ENCODE assay signal across 24 mouse cellular contexts in genomic region chr4:45515894-45516293, GRCm38 (mm10). TPM values are rescaled to one million over a fixed set of nuclear protein-coding genes. Genes with fewer than 3 reads are reported as not detected.
DNase-seq lines count a peak whose midpoint lies in the region; ATAC-seq lines count a peak whose summit lies in the region.
"Had no signal": no experiment of that assay in that cellular context is flagged by ENCODE, and none has a peak within 500 bp of the region (broad histone marks: within the 10 kb centered on the region; RNA-seq: fewer than 3 reads in every experiment).

No protein-coding gene starts in this region.

- no peaks in the 10 kb centered on the region for H3K9me3 ChIP-seq in heart, embryonic 12.5 days (replicated peaks)
- no peaks in the 10 kb centered on the region for H3K9me3 ChIP-seq in liver, embryonic 12.5 days (replicated peaks)
- H3K9me3 ChIP-seq in liver, embryonic 11.5 days (ENCODE audit: control insufficient read depth, low read length), result no peaks in the 10 kb centered on the region
- H3K9me3 ChIP-seq: embryonic facial prominence, embryonic 13.5 days; forebrain, embryonic 12.5 days; hindbrain, embryonic 15.5 days; limb, embryonic 12.5 days; neural tube, embryonic 15.5 days had no signal

- H3K4me1 ChIP-seq in heart, embryonic 12.5 days (replicated peaks), result peaks cover 92% of the 10 kb centered on the region
- peaks cover 93% of the 10 kb centered on the region for H3K4me1 ChIP-seq in liver, embryonic 12.5 days
- H3K4me1 ChIP-seq in liver, embryonic 11.5 days (replicated peaks; ENCODE audit: control insufficient read depth, insufficient read depth, low read length), result peaks cover 50% of the 10 kb centered on the region

- H3K27me3 ChIP-seq in heart, embryonic 12.5 days (replicated peaks), result no peaks in the 10 kb centered on the region
- H3K27me3 ChIP-seq in liver, embryonic 12.5 days (replicated peaks), result peaks cover 18% of the 10 kb centered on the region; the same call in 1 of the 2 replicates
- H3K27me3 ChIP-seq in liver, embryonic 11.5 days (replicated peaks; ENCODE audit: control insufficient read depth, insufficient read depth, low read length), result no peaks in the 10 kb centered on the region; the same call in 1 of the 2 replicates
- H3K27me3 ChIP-seq: embryonic facial prominence, embryonic 13.5 days; hindbrain, embryonic 15.5 days; limb, embryonic 12.5 days; neural tube, embryonic 15.5 days had no signal

- peak overlapping the region; percentile 10; the same call in 1 of the 2 replicates for H3K27ac ChIP-seq in heart, embryonic 12.5 days (ENCODE audit: poor library complexity, severe bottlenecking)
- 0 out of 2 replicates have a peak overlapping the region, but pooled peaks have one; percentile 7 for H3K27ac ChIP-seq in liver, embryonic 12.5 days
- no peak overlapping the region for H3K27ac ChIP-seq in liver, embryonic 11.5 days (ENCODE audit: low read depth, low read length)
- H3K27ac ChIP-seq: embryonic facial prominence, embryonic 13.5 days; forebrain, embryonic 12.5 days; hindbrain, embryonic 15.5 days; limb, embryonic 12.5 days; macrophage; neural tube, embryonic 15.5 days had no signal

- 0 out of 2 replicates have a peak overlapping the region, but pooled peaks have one; percentile 9 for H3K4me2 ChIP-seq in heart, embryonic 12.5 days
- H3K4me2 ChIP-seq in liver, embryonic 12.5 days, result no peak overlapping the region
- H3K4me2 ChIP-seq in liver, embryonic 11.5 days, result no peak overlapping the region
- H3K4me2 ChIP-seq: embryonic facial prominence, embryonic 13.5 days; forebrain, embryonic 12.5 days; hindbrain, embryonic 15.5 days; limb, embryonic 12.5 days; midbrain, embryonic 11.5 days; neural tube, embryonic 15.5 days had no signal

- no peak overlapping the region for H3K4me3 ChIP-seq in heart, embryonic 12.5 days
- no peak overlapping the region for H3K4me3 ChIP-seq in liver, embryonic 12.5 days
- H3K4me3 ChIP-seq in liver, embryonic 11.5 days (ENCODE audit: low read depth, low read length), result no peak overlapping the region
- H3K4me3 ChIP-seq: embryonic facial prominence, embryonic 13.5 days; erythroblast, embryonic 14.5 days; forebrain, embryonic 12.5 days; hindbrain, embryonic 15.5 days; limb, embryonic 12.5 days; neural tube, embryonic 15.5 days had no signal

- no peak for ATAC-seq in heart, embryonic 12.5 days (ENCODE audit: insufficient number of reproducible peaks, low FRiP score)
- no peak for ATAC-seq in liver, embryonic 12.5 days
- ATAC-seq in liver, embryonic 11.5 days (replicated peaks; ENCODE audit: low FRiP score), result no peak
- ATAC-seq: lung, postnatal 0 days had no signal

- no peak overlapping the region for H3K9ac ChIP-seq in heart, embryonic 12.5 days
- 0 out of 2 replicates have a peak overlapping the region, but pooled peaks have one; percentile 13 for H3K9ac ChIP-seq in liver, embryonic 12.5 days
- no peak overlapping the region for H3K9ac ChIP-seq in liver, embryonic 11.5 days (ENCODE audit: low read depth, low read length)
- H3K9ac ChIP-seq: embryonic facial prominence, embryonic 13.5 days; forebrain, embryonic 12.5 days; hindbrain, embryonic 15.5 days; limb, embryonic 12.5 days; neural tube, embryonic 15.5 days had no signal

- no peaks in the 10 kb centered on the region for H3K36me3 ChIP-seq in heart, embryonic 12.5 days
- H3K36me3 ChIP-seq in liver, embryonic 12.5 days, result peaks cover 30% of the 10 kb centered on the region
- H3K36me3 ChIP-seq in liver, embryonic 11.5 days (ENCODE audit: control insufficient read depth, insufficient read depth, low read length), result no peaks in the 10 kb centered on the region
- H3K36me3 ChIP-seq: embryonic facial prominence, embryonic 13.5 days; forebrain, embryonic 12.5 days; hindbrain, embryonic 15.5 days; limb, embryonic 12.5 days; neural tube, embryonic 15.5 days had no signal

- no peak for DNase-seq in heart, adult 9 months (ENCODE audit: low spot score in 2 of 2)
- no peak for DNase-seq in liver, embryonic 11.5 days (ENCODE audit: low spot score)
- DNase-seq in heart, postnatal 4 days, result peak; percentile 55
- no peak for DNase-seq in cerebellum, postnatal 10 days
- DNase-seq in layer of hippocampus, postnatal 14 days (ENCODE audit: low spot score in 2 of 2), result no peak
- DNase-seq: adrenal gland, adult 8-10 months; cerebellum, adult 18-20 months; cerebellum, postnatal 25 days; gastrocnemius, postnatal 14 days; kidney, postnatal 14 days; layer of hippocampus, postnatal 36 days; thymus, adult 2 months; thymus, postnatal 4 days had no signal

- 27% methylated on average over 4 of the region's 4 CpGs for WGBS in heart, embryonic 12.5 days
- WGBS in liver, embryonic 12.5 days (ENCODE audit: insufficient replicate concordance), result 53% methylated on average over 4 of the region's 4 CpGs
- 50% methylated on average over 4 of the region's 4 CpGs for WGBS in liver, embryonic 11.5 days

RNA-seq across cellular contexts. Expression of gene Shb, which starts 16.4 kb away (rescaled TPM):
- 13.9 and 15.3 TPM in 2 replicates for polyA plus RNA-seq in heart, embryonic 12.5 days (2016; fragmentation: Nextera tagmentation; extraction: Ambion mirVana)
- polyA plus RNA-seq in liver, embryonic 12.5 days (2016; fragmentation: Nextera tagmentation; extraction: Ambion mirVana), result 8.7 and 9.9 TPM in 2 replicates
- 6.1 and 6.2 TPM in 2 replicates for polyA plus RNA-seq in liver, embryonic 11.5 days (2014; fragmentation: Nextera tagmentation; extraction: Ambion mirVana)
- total RNA-seq in heart, postnatal 4 days (2021), result 10 to 100 TPM; 69.3 to 70.9 TPM
- 10 to 100 TPM; 21.5 to 24.9 TPM for total RNA-seq in layer of hippocampus, postnatal 14 days (2021)
